Mouse (Mus musculus) spleen, adult 12 weeks (tissue): ENCODE data around the gene Mdfic.

Source experiments
- DNase-seq: peaks from one replicate; pipeline ENCODE4 v3.0.0; 2022; ENCODE audit warnings: low spot score

Gene Mdfic

GRCm38 (mm10) chr6:15792680-15793601 is 72.5 kb downstream of the Mdfic start:
- DNase-seq = no peak

GRCm38 (mm10) chr6:15793602-15794345 is 73.3 kb downstream of the Mdfic start:
- DNase-seq = no peak

GRCm38 (mm10) chr6:15794801-15795200 is 74.3 kb downstream of the Mdfic start:
- DNase-seq = no peak

GRCm38 (mm10) chr6:15807382-15807781 is 86.9 kb downstream of the Mdfic start:
- DNase-seq = no peak

- no peak for DNase-seq
Measured at GRCm38 (mm10) chr6:15825236-15825635, 104.8 kb downstream of the Mdfic start.

GRCm38 (mm10) chr6:15829812-15830211 is 109.4 kb downstream of the Mdfic start:
- DNase-seq = no peak

- DNase-seq = no peak
Measured at GRCm38 (mm10) chr6:15830651-15831050, 110.2 kb downstream of the Mdfic start.

GRCm38 (mm10) chr6:15837695-15838094 is 117.2 kb downstream of the Mdfic start:
- no peak for DNase-seq

GRCm38 (mm10) chr6:15839831-15840230 is 119.4 kb downstream of the Mdfic start:
- DNase-seq = no peak

GRCm38 (mm10) chr6:15840429-15840828 is 120.0 kb downstream of the Mdfic start:
- no peak for DNase-seq

- DNase-seq = no peak
Measured at GRCm38 (mm10) chr6:15841476-15842209, 121.2 kb downstream of the Mdfic start.

GRCm38 (mm10) chr6:15843295-15843694 is 122.8 kb downstream of the Mdfic start:
- DNase-seq = no peak

GRCm38 (mm10) chr6:15845711-15846342 is 125.4 kb downstream of the Mdfic start:
- no peak for DNase-seq
